Mouse (Mus musculus) ES-Bruce4 (cell line): ENCODE measurements around the gene Heatr4.

Source experiments
- CTCF ChIP-seq: IDR thresholded peaks from one replicate; pipeline ENCODE4 v1.8.1; 2011; ENCODE audit warnings: low read depth, low read length
- POLR2A ChIP-seq: IDR thresholded peaks from one replicate; pipeline ENCODE4 v1.8.1; 2011; ENCODE audit warnings: low read length; ENCODE audit not compliant: insufficient read depth

- TF ChIP-seq CTCF: no peak
- no peak for TF ChIP-seq POLR2A
These were observed 41.2 kb upstream of the Heatr4 start for GRCm38 (mm10) chr12:84025888-84026287.
